Mouse (Mus musculus): Measurements from ENCODE around the gene Mef2b.

Gene Mef2b

DNA sequence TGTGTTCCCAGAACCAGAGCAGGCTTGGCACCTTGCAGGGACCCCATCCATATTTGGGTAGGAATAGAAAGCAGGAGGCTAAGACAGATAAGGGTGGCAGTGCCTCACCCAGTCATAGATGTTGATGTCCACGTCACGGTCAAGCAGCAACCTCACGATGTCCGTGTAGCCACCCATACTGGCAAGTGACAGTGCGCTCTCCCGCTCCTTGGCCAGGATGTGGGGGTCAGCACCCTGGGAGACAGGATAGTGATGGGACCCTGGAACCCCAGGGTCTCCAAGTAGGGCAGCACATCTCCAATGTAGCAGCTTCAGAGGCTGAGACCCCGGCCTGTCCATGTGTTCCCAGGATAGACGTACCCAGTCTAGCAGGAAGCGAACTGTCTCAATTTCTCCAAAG, 4.6 kb upstream of the Mef2b start:
- in situ Hi-C loops (cut with MboI): no loop called here

DNA sequence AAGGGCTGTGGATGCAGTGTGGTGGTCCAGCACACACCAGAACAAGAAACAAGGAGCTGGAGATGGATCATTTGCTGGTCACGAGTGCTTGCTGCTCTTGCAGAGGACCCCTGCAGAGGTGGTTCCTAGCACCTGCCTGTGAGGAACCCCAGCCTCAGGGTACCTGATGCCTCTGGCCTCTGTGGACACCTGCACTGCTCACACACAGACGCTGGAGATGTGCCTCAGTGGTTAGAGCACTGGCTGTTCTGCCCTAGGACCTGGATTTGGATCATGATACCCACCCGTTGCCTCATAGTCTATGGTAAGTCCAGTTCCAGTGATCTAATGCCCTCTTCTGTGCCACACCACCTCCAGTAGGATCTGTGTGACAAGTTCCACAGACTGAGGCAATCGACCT, 2.9 kb upstream of the Mef2b start:
- in situ Hi-C loops (cut with MboI): no loop called here

DNA sequence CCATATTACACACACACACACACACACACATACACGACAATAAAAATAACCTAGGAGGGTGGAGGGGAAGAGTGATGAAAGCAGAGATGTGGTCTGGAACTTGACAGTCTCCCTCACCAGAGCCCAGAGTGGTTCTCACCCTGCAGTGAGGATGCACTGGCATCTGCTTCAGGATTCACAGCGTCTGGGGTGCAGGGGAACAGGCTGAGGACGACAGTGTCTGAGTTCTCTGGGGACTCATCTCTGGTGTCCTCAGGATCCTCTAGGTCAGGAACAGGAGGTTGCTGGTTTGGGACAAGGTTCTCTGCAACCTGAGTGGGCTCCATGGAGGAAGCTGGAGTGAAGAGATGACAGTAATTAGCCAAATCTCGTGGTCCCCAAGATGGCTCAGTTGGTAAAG, 1.6 kb upstream of the Mef2b start:
- in situ Hi-C loops (cut with MboI): no loop called here

DNA sequence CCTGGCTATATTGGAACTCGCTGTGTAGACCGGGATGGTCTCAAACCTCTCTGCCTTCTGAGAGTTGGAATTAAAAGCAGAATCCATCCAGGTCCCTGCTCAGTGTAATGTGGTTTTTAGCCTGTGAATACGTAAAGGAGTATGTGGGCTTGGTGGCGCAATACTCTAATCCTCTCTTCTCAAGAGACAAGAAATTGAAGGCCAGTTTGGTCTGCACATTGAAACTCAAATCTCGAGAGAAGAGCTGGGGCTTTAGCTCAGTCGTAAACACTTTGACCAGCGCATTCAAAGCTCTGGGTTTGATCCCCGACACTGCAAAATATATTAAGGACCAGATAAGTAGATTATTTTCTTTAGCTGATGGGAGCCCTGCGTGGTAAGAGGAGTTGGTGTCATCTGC, 470 bp downstream of the Mef2b start:
- in situ Hi-C loops (cut with MboI): no loop called here

DNA sequence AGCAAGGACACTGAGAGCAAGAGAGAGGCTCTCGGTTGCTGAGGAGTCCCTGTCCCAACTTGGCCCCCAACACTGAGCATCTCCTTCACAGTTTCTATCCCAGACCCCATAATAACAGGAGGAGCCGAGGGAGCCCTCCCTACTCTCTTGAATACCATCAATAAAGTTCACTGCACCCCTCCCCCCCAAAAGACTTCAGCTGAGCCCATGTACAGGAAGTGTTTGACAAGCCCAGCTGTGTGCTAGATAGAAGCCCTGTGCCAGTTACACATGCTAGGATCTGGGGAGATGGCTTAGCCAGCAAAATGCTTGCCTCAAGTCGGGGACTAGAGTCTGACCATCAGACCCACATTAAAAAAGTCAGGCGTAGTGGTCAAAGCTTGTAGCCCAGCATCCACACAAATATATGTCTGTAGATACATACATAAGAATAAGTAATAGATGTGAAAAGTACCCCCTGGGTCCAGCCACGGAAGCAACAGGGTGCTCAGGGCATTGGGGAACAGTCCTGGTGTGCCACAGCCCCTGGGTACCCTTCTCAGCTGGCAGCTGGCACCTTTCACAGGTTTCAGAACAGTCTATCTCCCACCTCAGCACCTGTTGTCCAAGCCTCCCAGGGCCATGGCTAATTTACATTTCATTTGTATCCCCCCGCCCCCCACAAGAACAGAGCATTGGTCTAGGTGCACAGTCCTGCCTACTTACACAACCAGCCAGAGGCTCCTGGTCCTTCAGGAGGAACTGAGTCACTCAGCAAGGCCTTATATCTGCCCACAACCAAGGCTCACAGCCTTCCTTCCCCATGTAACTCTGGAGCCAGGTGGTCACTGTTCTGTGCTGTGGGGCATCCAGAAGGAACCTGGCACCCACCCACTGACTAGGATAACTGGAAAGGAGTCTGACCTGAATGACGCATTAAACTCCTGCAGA, 8.4 kb downstream of the Mef2b start:
- in situ Hi-C loops (cut with MboI): no loop called here

DNA sequence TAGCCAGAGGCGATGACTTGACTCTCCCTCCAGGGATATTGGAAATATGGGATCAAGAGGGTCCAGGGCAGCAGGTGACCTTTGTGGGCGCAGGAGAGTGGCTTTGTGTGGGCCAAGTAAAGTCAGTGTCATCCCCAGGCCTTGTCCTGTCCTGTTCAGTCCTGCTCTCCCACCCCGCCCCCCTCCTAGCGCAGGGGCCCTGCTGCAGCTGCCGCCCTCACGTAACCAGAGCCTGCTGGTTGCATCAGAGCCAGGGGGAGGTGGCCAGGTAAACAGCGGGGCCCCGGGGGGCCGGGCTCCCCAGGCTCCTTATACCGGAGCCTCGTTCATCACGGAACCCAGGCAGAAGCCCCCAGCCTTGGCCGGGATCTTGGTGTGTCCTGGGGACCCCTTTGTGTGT, 10.6 kb downstream of the Mef2b start:
- in situ Hi-C loops (cut with MboI): no loop called here

DNA sequence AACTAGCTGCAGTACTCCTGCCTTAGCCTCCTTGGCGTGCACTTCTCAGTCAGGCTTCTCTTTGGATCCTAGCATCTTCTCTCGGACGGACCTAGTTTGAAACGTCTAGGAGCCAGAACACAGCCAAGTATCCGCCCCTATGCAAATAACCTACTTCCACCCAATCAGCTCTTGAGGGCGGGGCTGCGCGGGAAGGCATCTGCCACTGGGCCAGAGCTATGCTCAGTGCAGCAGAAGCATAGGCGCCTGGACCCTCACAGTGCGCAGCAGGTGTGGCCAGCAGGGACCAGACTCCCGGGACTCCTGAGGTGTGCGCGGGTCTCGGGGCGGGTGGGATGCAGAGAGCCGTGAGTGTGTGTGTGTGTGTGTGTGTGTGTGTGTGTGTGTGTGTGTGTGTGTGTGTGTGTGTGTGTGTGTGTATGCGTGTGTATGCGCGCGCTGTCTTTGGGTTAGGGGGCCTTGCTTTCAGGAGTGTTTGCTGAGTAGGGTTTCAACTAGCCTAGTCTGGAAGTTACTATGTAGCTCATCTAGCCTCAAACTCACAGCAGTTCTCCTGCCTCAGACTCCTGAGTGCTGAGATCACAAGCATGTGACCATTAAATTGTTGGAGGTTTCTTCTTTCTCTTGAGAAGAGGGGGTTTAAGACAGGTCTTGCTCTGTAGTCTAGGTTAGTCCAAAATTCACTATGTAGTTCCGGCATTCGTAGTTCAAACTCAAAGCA, 13.2 kb downstream of the Mef2b start:
- in situ Hi-C loops (cut with MboI): no loop called here

DNA sequence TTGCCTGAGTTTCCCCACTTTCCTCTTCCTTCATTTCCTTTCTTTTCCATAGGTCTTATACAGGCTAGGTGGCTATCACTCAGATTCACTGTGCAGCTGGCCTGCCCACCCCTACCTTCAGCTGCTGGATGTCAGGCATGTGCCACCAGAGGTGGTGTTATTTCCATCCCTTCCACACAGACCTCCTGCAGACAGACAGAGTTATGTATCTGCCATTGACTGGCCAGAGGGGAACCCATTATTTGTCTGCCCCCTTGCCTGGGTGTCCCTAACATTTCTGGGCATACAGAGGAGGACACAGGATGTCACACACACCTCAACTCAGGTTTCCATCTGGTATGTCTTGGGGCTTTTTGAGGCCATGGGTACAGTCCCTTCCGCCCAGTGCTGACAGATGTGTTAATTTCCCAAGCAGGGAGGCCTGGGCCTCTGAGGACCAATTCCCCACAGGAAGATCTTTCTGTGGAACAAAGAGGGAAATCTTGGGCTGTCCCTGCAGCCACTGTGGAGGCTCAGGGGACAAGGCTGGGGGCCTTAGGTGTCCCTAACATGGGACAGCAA, 17.8 kb downstream of the Mef2b start:
- in situ Hi-C loops (cut with MboI): no loop called here

DNA sequence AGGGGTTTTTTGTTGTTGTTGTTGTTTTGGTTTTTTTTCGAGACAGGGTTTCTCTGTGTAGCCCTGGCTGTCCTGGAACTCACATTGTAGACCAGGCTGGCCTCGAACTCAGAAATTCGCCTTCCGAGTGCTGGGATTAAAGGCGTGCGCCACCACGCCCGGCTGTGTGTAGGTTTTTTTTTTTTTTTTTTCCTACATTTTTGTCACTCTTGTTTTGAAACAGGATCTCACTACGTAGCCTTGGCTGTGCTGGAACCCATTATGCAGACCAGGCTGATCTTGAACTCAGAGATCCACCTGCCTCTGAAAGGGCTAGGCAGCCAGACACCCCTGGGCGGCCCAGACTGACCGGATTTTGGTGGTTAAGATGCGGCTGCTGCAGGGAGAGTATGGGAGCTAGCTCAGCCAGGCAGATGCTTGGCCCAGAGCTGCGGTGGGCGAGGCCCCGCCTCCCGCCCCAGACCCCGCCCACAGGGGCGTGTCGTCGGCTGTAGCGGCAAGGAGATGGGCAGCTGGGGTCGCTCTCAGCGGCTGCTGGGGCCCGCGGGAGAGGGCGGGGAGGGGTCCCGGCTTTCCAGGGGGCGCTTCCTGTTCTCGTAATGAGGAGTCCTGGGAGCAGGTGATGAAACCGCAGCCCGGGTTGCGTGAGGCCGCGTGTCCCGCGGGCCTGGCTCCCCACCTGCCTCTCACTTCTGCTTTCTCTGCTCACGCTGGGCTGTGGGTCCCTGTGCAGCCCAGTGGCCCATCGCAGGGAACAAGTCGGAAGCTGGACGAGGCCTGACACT, 18.8 kb downstream of the Mef2b start:
- in situ Hi-C loops (cut with MboI): no loop called here

DNA sequence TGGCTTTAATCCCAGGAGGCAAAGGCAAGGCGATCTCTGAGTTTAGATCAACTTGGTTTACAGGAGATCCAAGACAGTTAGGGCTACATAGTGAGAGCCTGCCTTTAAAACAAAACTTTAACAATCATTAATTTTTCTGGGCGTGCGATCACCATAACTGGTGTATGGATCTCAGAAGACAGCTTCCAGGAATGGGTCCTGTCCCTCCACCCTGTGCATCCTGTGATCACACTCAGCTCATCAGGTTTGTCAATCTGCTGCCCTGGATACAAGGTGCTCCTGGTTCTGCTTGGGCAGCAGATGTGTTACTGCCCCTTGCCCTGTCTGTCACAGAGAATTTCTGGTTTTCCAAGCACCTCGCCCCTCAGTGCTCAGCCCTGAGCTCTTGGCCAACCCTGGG, 19.7 kb downstream of the Mef2b start:
- in situ Hi-C loops (cut with MboI): no loop called here

DNA sequence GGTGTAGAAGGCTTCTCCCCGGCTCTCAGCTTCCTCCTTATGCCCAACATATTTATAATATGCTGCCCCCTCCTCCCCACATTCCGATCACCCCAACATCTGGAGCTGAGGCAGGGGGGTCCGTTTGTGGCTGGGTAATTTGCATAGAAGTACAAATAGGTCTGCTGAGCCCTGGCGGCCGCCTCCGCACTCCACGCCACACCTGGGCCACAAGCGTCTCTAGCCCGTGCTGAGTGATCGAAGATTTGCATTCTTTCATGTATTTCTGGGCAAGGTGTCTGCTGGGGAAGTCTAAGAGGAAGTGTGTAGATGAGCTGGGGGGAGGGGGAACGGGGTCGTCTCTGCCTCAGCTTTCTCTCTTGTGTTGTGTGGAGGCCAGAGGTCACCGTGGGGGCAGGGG, 20.5 kb downstream of the Mef2b start:
- in situ Hi-C loops (cut with MboI): loop anchor here (10.0 kb wide), 1 partner anchor 235 kb away; no protein-coding TSS in a partner anchor

DNA sequence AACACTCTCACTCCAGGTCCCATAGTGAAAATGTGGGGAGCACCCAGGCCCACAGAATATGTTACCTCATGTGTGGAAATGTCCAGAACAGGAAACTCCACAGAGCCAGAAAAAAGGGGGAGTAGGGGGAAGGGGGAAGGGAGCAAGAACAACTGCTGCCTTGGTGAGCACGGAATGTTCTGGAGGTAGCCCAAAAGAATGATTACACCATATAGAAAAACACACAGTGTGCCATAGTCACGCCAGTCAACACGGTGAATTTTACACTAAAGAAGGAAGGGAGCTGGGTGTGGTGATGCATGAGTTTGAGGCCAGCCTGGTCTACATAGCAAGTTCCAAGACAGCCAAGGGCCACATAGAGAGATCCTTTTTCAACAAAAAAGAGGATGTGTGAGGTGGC, 23.8 kb downstream of the Mef2b start:
- in situ Hi-C loops (cut with MboI): loop anchor here (10.0 kb wide), 1 partner anchor 239 kb away; no protein-coding TSS in a partner anchor

DNA sequence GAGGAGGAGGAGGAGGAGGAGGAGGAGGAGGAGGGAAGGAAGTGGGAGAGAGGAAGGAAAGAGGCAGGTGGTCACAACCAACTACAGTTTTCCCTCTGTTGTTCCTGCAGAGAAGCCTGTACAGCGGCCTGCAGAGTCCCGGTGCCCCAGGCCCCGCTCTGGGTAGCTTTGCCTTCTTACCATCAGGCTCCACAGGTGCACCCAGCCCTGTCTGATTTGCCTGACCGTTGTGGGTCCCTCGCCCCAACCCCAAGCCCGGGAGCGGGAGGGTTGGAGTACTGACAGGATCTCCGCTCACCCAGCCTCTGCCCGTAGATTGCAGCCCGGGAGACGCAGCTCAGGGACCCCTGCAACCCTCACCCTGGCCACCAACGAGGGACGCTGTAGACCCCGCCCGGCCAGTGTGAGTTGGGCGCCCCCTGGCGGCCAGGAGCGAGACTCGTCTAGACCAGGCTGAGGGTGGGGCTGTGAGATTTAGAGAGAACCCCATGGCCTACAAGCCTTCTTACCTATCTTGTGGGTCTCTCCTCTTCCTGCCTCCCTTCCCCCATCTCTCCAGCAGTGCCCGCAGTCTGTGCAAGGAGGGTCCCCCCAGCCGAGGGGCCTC, 27.1 kb downstream of the Mef2b start:
- in situ Hi-C loops (cut with MboI): loop anchor here (10.0 kb wide), 1 partner anchor 242 kb away; no protein-coding TSS in a partner anchor

DNA sequence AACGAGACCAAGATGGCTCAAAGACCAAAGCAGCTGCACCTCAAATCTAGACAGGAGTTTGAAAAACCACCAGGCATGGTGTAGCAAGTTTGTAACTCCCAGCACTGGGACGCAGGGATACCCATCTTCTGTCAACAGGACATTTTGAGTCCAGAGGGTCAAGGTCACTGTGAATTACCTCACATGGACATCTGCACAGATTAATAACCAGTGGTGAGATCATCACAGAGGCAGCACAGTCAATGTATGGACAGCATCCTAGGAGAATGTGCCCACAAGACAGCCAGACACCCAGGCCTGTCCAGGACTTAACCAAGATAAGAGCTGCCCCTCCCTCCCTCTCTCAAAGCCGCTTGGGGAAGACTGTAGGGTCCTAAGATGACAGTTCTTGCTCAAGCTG, 30.6 kb downstream of the Mef2b start:
- in situ Hi-C loops (cut with MboI): no loop called here

DNA sequence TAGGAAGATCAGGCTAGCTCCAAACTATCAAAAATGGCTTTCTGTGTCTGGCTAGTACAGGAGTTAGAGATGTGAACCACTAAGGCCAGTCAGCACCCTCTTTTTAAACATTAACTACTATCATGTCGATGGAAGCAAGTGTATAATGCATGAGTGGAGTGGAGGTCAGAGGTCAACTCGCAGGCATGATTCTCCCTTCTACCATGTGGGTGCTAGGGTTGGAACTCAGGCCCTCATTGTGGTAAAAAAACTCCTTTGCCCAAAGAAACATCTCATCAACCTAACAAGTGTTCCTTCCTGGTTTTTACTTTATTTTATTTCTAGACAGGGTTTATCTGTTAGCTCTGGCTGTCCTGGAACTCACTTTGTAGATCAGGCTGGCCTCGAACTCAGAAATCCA, 31.2 kb downstream of the Mef2b start:
- in situ Hi-C loops (cut with MboI): no loop called here

DNA sequence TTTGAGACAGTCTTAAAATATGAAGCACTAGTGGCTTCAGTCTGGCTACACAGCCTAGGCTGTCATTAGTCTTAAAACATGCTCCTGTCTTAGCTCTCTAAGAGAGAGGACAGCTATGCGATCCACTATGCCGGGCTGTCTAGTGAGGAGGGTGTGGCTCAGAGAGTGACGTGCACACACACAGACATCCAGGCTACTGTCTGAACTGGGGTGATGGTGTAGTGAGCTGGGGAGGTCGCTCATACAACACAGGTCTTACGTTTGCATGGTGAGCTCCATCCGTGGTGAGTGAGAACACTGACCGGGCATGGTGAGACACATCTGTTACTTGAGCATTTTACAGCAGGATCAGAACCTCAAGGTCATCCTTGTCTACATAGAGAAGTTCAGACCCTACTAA, 31.7 kb downstream of the Mef2b start:
- in situ Hi-C loops (cut with MboI): no loop called here

DNA sequence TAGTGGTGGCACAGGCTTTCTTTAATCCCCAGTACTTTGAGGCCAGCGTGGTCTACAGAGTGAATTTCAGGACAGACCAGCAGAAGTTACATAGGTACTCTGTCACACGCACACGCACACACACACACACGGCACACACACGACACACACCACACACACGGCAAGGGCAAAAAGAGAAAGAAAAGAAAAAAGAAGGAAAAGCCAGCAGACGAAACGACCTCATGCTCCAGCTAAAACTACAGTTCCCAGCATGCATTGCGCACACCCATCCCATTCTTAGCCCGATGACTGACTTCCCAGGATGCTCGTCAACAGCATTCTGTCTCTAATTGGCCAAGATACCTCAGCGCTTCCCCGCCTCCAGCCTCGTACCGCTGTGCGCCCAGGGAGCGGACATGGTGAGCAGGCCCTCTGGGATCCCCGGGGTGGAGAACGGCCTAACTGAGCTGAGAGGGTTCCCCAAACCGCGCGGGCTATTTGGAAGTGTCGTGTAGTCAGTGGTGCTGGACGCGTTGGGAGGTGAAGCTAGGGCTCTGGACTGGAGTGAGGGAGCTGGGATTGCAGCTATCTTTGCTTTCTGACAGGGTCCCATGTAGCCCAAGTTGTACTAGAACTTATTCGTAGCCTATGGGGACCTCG, 32.7 kb downstream of the Mef2b start, which contains the start of gene Tmem161a:
TSS of gene Tmem161a (plus strand) at position 314 of the 639 bp plus-strand sequence.
- in situ Hi-C loops (cut with MboI): no loop called here

DNA sequence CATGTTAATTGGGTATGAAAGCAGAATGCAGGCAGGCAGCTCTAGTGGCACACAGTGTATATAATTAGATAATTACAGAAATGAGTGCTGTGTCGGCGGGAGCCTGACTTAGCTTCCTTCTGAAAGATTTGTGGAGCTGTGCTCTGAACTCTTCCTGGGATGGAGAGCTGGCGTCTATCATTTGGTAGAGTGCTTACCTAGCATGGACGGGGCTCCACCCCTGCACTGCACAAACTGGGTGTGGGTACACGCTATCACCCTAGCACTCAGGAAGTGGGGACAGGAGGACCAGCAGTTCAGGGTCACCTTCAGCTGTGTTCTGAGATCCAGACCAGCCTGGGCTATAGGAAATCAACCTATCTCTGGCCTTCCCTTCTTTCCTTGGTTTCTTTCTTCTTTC, 33.8 kb downstream of the Mef2b start:
- in situ Hi-C loops (cut with MboI): no loop called here

DNA sequence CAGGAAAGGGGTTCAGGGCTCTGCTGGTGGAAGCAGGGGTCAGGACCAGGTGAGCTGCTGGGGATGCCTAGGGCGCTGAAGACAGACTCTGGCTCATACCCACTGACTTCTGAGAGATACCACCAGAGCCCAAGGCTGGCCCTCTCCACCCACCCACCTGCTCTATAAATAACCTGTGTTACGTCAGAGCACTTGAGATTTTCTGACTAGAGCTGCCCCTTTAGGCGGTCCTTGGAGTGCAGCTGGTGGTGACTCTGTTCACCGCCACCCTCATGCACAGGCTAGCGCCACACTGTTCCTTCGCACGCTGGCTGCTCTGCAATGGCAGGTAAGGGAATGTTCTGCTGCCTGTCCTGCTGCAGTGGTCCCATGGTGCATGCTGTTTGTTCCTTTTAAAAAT, 34.6 kb downstream of the Mef2b start:
- in situ Hi-C loops (cut with MboI): no loop called here

DNA sequence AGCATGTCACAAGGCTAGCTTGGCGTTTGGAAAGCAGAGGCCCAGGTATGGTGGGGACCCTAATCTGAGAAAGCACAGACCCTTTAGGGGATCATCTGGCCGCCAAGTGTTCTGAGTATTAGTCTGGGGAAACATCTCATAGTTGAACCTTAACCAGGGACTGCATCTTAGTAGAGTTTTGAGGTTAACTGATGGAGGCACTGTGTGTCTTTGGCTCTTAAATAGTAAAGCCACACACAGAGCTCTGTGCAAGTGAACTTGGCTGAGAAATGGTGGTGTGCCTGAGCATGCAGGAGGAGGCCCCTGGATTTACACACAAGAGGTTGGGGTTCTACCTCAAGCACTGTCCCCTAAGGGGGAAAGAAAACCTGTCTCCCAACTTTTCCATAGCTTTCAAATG, 38.7 kb downstream of the Mef2b start:
- in situ Hi-C loops (cut with MboI): no loop called here

DNA sequence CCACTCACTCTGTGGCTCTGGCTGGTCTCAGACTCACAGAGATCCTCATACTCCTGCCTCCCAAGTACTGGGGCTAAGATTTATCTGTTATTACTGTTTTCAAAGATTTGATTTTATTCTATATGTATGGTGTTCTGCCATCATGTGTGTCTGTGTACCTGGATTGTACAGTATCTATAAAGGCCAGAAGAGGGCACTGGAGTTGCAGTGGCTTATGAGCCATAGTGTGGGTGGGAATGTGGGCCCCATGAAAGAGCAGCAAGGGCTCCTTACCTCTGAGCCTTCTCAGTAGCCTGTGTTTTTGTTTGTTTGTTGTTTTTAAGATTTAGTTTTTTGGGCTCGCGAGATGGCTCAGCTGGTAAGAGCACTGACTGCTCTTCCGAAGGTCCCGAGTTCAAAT, 39.6 kb downstream of the Mef2b start:
- in situ Hi-C loops (cut with MboI): no loop called here
